ENCODE assay signal across 21 mouse cellular contexts in the genomic region with DNA sequence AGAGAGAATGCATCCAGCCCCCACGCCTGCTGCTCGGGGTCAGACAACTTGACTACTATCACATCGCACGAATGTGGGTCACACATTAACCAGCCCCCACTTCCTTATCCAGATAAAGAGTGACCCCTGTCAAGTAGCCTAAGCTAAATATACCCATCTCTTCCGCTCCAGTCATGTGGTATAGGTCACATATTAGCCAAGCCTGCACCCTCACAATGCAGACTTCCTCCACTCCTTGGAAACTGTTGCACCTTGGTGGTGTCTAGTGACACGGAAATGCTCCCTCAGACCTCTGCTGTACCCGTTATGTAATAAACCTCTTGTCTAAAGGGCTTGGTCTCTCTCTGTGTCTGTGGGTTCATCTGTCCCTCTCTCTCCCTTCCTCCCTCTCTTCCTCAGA. TPM values are rescaled to one million over a fixed set of nuclear protein-coding genes. Genes with fewer than 3 reads are reported as not detected.
"Had no signal": no experiment of that assay in that cellular context is flagged by ENCODE, and none has a peak within 500 bp of the region (broad histone marks: within the 10 kb centered on the region; RNA-seq: fewer than 3 reads in every experiment).

No protein-coding gene starts in this region.

- DNase-seq: kidney, adult 2 months; kidney, postnatal 25 days; left cerebral cortex, postnatal 4 days; liver, postnatal 0 days; lung, embryonic 14.5 days; midbrain, embryonic 14.5 days; right cerebral cortex, adult 18-20 months; right cerebral cortex, postnatal 14 days; right cerebral cortex, postnatal 4 days; thymus, adult 2 months; thymus, postnatal 14 days; thymus, postnatal 4 days had no signal

- H3K4me3 ChIP-seq: limb, embryonic 12.5 days; limb, embryonic 15.5 days had no signal

- H3K9me3 ChIP-seq: limb, embryonic 12.5 days; limb, embryonic 15.5 days had no signal

- H3K36me3 ChIP-seq: limb, embryonic 12.5 days; limb, embryonic 15.5 days had no signal

- H3K27ac ChIP-seq: kidney, postnatal 0 days; limb, embryonic 12.5 days; limb, embryonic 15.5 days; liver, embryonic 14.5 days; macrophage; stomach, postnatal 0 days had no signal

- H3K27me3 ChIP-seq: limb, embryonic 12.5 days; limb, embryonic 15.5 days had no signal

- ATAC-seq: liver, postnatal 0 days; lung, postnatal 0 days had no signal

- H3K9ac ChIP-seq: limb, embryonic 12.5 days; limb, embryonic 15.5 days; liver, embryonic 14.5 days; liver, postnatal 0 days; lung, embryonic 14.5 days had no signal

- H3K4me2 ChIP-seq: limb, embryonic 12.5 days; limb, embryonic 15.5 days; lung, embryonic 14.5 days; midbrain, embryonic 11.5 days had no signal

RNA-seq across cellular contexts. Expression of a gene that starts 57.7 kb away (rescaled TPM):
- total RNA-seq: megakaryocyte-erythroid progenitor cell, adult 5-6 weeks had no signal
- polyA plus RNA-seq: kidney, adult 2 months; macrophage had no signal
